Mouse (Mus musculus): ENCODE results near the gene Rps8.

Rps8 gene

DNA sequence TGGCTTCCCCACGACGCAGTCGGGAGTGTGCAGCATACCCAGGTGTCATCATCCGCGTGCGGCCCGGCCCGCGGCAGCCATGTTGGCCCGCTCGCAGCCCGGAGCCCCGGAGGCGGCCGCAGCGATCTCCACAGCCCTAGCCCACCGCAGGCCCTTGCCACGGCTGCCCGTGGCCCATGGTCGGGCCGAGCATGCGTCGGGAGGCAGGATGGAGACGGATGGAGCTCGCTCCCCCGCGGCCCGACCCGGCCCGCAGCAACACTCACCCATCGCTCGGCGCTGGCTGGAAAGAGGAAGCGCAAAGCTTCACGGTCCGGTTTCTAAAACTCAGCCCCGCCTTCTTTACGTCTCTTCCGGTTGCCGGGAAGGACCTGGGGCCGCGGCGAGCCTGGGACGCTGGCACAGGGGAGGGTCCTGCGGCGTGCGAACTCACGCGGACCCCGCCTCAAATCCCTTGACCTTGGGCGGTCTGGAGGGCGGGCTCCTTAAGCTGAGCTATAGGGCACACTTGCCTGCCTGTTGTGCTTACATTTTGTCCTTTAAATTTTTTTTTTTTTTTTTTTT lies at the start of gene Rps8:
TSS of gene Rps8 (minus strand) at position 452 of the 564 bp plus-strand sequence.
- under 1% methylated on average over 52 of the region's 52 CpGs for WGBS

DNA sequence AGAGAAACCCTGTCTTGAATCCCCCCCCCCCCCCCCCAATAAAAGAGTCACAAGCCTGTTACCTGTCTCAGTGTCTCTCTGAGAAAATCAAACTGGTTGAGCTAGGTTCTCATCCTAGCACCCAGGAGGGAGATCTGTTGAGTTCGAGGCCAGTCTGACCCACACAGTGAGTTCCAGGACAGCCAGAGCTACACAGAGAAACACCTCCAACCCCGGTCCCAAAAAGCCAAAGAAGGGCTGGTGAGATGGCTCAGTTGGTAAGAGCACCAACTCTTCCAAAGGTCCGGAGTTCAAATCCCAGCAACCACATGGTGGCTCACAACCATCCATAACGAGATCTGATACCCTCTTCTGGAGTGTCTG lies 46.9 kb upstream of the Rps8 start:
- 72% methylated on average over 4 of the region's 4 CpGs for WGBS

DNA sequence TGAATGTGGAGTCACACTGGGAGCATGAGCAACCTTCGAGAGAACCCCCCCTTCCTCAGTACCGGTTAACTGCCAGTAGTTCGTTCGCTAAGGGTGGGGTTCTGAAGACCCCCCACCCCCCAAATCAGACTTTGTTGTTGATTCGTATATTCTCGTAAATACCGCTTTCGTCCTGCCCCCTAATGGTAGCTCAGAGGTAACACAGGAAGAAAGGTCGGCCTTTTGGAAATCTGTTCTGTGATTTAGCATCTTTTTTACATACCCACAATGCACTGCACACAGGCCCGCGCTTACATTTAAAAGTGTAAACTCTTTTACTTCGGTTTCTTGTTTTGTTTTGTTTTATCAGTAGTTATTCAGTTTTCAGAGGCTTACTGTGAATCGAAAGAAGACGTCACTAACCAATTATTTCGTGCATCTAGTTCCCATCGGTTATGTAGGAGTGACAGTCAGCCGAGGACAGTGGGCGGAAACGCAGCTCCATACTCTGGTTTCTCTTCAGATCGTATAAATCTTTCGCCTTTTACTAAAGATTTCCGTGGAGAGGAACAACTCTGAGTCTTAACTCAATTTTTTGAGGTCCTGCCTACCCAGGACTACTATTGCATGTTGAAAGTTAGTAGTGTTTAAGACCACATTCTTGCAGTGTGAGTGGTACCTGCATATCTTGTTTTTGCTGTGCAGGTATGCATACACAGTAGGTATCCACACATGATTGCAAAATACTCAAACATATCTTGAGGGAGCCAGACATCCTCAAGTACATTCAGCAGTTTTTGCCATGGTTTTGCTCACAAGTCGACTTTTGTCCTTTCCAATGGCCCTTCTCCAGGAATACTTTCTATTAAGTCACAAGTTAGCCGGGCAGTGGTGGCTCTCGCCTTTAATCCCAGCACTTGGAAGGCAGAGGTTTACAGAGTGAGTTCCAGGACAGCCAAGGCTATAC lies 46.3 kb upstream of the Rps8 start:
- WGBS, result 2% methylated on average over 25 of the region's 25 CpGs

DNA sequence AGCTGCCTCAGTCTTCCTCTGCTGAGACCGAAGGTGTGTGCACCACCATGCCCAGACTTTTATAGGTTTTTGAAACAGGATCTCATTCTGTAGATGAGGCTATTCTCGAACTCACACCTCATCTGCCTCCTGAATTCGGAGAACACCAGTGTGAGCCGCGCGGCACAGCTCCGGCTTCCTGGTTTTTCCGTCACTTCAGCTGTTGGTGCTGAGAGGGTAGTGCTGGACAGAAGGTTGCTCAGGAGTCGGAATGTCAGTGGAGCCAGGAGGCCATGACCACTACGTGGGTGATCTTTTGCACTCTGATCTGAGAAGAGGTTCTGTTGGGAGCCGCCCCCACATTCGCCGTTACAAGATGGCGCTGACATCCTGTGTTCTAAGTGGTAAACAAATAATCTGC lies 35.8 kb upstream of the Rps8 start:
- WGBS, result 96% methylated on average over 14 of the region's 14 CpGs

DNA sequence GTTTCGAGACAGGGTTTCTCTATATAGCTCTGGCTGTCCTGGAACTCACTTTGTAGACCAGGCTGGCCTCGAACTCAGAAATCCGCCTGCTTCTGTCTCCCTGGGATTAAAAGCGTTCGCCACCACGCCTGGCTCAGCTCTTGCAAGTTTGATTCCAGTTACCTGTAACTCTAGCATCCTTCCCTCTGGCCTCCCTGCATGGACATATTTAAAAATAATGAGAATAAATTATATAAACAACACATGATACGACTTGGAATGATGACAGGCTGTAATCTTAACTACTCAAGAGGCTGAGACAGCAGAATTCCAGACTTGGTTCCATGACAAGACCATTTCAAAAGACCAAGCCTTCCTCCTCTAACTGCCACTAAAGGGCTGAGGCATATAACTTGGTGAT lies 34.6 kb upstream of the Rps8 start:
- 58% methylated on average over 7 of the region's 7 CpGs for WGBS

DNA sequence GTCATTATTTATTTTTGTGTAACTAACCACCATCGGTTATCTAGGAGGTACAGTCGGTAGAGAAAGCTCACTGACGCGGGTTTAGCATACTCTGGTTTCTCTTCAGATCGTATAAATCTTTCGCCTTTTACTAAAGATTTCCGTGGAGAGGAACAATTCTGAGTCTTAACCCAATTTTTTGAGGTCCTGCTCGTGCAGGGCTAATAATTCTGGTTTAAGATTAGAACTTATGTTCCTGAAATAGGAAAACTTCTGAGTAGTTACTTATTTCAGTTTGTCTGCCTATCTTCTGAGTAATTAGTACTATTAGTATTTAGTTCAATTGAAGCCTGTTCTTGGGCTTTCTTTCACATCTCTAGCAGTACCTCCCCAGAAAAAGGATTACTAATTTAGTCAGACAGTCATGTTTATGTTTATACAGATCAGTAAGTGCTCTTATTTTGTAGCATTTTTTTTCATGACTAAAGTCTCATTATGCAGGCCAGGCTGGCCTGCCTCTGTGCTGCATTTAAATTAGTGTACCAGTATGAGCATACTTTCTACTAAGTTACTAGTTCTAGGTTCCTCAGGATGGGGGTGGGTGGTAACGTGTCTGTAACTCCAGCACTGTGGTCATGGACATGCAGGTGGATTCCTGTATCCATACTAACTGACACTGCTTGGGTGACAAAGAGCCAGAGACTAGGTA lies 34.0 kb upstream of the Rps8 start:
- WGBS, result 2% methylated on average over 9 of the region's 9 CpGs

DNA sequence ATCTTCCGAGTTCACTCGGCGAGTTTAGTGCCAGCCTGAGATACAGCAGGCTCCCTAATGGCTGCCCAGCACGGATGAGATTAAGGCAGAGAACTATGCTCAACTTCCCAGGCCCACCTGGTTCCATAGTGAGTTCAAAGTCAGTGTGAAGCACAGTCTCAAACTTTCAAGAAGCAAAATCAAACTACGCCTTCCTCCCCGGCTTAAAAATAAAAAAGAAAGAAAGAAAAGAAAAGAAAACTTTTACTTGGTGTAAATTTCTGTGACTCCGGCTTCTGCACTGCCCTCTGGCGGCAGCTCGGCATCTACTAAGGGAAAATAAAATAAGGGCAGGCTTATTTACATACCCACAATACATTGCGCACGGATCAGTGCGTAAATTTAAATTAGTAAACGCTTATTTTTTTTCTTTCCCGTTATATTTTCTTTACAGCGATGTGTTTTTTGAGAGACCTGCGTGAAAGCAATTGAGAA lies 33.4 kb upstream of the Rps8 start:
- under 1% methylated on average over 16 of the region's 16 CpGs for WGBS

DNA sequence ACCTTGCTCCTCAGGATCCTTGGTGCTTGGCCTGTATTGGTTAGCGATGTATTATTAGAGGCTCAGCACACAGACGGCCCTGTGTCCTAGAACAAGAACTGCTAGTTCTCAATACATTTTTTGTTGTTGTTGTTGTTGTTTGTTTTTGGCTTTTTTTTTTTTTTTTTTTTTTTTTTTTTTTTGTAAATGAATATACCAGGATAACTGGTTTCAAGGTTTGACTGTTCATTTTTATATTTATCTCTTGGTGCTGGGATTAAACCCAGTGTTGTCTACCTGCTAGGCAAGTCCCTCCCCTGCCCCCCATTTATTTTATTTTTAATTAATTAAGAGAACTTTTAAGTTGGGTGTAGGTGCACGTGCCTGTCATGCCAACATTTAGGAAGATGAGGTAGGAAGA lies 32.9 kb upstream of the Rps8 start:
- whole genome bisulfite sequencing, result 54% methylated on average over 3 of the region's 3 CpGs

DNA sequence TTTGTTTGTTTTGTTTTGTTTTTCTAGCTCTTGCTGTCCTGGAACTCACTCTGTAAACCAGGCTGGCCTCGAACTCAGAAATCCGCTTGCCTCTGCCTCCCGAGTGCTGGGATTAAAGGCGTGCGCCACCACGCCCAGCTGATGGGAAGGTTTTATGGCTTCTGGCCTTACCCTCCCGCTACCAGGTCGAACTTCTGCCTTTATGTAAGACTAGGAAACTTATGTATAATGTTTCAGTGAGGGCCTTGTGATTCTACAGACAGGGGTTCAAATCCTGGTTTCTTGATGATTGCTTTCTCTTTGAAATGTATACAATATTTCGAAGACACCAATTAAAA lies 26.7 kb upstream of the Rps8 start:
- 9% methylated on average over 9 of the region's 9 CpGs for WGBS

DNA sequence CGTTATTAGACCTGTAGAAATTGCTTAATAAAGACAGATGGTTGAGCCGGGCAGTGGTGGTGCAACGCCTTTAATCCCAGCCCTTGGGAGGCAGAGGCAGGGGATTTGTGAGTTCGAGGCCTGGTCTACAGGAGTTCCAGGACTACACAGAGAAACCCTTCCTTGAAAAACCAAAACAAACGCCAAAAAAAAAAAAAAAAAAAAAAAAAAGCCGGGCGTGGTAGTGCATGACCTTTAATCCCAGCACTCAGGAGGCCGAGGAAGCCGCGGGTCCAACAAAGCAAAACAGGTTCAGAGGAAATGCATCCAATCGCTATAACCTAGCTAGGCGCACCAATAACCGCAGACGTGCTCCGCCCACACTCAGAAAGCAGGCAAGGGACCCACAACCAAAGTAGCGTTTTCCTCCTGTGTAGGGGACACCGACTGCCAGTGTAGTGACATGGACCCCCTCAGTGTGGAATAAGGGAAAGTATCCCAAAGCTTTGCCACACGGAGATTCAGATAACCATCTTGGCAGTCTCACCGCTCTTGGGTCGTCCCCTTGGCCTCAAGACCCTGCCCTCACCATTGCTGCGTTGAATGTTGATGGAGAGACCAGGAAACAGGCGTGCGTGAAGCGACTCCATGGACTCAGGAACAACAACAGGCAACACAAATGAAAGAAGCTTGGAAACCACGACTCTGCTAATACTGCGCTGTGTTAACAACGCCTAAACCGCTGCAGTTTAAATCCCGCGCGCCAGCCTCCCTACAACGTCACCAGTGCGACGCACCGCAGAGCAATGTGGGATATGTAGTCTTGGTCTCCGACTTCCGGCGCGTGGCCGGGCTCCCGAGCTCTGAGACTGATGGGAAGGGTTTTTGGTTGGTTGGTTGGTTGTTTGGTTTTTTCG lies 26.1 kb upstream of the Rps8 start, which contains the start of gene Kif2c:
TSS of gene Kif2c (minus strand) at position 777 of the 896 bp plus-strand sequence.
- WGBS, result under 1% methylated on average over 42 of the region's 42 CpGs

DNA sequence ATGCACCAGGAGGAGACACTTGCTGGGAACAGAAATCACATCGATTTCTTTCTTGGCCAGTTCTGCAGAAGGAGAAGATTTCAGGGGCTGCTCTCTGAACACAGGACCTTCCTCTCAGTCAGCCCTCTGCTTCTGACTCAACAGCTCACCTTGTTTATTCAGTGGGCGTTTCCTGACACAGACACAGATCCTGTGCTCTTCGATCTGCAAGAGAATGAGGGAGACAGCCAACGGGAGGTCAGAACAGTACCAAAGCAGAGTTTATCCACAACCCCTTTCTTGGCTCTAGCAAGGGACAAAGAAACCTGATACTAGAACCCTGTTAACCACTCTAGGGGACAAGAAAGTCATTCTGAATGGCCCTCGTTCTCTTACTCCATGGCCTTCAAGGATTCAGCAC lies 13.9 kb upstream of the Rps8 start:
- 89% methylated on average over 5 of the region's 5 CpGs for WGBS

DNA sequence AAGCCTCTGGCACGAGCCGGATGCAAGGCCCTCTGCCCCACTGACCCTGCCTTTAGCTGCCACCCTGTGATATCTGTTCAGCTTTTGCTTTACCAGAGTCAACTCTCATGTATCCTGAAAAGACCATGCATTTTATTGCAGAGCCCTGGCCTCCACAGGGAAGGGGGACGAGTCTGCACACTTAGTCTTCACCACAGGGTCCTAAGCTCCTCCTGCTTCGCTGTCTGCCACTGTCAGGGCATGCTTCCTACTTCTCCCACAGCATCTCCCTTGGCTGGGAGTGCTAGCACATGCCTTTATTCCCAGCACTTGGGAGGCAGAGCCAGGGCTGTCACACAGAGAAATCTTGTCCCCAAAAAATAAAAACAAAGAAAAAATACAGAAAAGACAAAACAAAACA lies 5.1 kb upstream of the Rps8 start:
- WGBS, result 74% methylated on average over 4 of the region's 4 CpGs

DNA sequence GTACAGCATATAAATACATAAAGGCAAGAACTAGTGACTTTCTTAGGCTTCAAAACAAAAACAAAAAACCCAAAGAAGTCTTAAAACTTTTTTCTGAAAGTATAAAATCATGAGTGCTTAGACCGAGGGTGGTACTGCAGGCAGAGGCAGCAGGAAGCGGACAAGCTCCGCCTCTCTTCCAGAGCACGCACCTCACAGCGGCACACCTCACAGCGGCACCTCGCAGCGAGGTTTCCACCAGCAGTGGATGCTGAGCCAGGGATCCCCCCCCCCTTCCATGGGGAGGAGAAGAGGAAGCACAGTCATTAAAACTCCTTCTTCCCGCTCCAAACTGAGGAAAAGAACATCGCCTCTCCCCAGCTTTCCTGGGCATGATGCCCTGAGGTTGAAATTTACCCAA lies 3.6 kb upstream of the Rps8 start:
- WGBS, result 73% methylated on average over 10 of the region's 10 CpGs

DNA sequence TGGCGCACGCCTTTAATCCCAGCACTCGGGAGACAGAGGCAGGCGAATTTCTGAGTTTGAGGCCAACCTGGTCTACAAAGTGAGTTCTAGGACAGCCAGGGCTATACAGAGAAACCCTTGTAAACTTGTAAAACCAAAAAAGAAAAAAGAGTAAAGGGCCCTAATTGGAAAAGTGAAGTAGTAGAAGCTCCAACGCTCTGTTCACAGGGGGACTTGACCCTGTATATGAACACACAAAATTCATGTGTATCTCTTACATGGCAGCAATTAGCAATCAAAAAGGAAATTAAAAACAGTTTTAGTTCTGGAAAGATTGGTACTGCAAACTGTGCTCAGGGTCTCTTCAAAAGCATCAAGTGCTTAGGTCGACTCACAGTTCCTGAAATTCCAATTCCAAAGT lies 329 bp upstream of the Rps8 start:
- WGBS, result 26% methylated on average over 6 of the region's 6 CpGs

DNA sequence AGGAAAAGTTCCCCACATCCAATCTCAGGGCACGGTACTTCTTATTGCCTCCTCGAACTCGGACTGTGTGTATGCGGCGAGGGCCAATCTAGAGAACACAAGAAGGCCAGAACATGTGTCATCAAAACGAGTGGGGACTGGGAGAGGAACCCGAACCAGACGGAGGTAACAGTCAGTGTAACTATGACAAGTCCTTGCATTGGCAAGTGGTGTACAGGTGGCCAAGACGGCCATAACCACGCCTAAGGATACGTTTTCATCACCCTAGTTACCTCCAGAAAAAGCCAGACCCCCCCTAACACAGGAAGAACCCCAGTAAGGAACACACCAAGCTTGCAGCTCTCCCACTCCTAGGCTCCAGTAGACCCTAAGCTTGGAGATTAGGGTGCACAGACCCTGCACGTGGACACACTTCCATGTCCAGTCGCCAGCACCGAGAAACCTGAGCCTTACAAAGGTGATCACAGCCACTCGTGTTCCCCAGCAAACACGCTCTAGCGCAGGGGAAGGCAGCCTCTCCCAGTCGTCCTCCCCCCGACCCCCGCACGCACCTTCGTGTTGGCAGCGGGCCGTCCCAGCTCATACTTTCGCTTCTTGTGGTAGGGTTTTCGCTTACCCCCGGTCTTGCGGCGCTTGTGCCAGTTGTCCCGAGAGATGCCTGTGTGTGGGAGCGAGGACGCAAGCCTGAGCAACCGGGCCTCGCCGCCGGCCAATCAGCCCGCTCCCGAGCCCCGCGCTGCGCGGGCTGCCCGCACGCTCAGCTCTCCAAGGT lies 837 bp downstream of the Rps8 start:
- WGBS, result 1% methylated on average over 44 of the region's 44 CpGs

DNA sequence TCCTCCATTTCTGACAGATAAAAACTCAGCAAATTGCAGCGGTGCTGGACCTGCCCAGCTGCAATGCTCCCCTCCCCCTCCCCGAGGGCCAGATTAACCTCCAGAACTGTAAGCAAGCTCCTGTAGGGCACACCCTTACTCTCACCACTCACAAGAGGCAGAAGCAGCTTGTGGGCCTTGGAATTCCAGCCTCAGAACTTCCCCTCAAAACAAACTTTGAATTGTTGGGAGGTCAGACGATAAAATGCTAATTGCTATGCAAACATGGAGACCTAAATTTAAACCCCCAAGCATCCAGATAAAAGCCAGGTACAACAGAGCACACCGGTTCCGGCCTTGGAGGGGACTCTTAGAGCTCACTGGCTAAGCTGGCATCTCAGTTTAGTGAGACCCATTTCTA lies 3.3 kb downstream of the Rps8 start:
- WGBS, result 75% methylated on average over 5 of the region's 5 CpGs

DNA sequence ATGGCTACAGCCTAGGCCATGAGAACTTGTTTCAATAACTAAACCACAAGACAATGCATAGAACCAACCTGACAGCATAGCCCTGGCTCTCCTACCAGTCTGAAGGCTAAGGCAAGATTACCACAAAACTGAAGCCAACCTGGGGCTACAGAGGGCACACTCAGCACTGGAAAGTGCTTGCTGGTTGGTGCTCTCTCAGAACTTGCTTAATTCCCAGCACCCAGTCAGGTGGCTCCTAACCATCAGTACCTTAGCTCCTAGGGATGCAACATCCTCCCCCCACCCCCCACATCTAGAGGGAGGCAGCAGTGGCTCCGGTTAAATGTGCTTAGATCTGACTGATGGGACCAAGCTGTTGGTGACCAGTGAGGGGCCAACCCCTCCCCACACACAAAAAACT lies 4.6 kb downstream of the Rps8 start:
- 70% methylated on average over 1 of the region's 1 CpGs for WGBS

DNA sequence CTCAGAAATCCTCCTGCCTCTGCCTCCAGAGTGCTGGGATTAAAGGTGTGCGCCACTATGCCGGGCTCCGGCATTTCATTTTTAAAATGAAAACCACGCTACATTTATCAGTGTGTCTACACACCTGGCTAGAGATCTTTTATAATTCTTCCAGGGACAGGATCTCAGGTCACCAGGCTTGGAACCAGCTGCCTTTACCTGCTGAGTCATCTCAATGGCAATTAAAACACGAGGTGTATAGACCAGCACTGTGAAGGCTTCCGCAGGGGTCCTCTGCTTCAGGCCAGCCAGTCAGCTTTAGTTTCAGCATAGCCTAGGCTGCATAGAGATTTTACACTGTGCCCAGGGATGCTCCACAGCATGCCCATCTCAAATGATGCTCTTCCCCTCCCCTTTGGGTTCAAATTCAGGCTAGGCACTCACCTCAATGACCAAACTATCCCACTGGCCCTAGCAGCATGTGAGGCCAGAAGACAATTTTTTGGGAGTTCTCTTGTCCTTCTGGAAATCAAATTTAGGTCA lies 5.8 kb downstream of the Rps8 start:
- 85% methylated on average over 6 of the region's 6 CpGs for WGBS

DNA sequence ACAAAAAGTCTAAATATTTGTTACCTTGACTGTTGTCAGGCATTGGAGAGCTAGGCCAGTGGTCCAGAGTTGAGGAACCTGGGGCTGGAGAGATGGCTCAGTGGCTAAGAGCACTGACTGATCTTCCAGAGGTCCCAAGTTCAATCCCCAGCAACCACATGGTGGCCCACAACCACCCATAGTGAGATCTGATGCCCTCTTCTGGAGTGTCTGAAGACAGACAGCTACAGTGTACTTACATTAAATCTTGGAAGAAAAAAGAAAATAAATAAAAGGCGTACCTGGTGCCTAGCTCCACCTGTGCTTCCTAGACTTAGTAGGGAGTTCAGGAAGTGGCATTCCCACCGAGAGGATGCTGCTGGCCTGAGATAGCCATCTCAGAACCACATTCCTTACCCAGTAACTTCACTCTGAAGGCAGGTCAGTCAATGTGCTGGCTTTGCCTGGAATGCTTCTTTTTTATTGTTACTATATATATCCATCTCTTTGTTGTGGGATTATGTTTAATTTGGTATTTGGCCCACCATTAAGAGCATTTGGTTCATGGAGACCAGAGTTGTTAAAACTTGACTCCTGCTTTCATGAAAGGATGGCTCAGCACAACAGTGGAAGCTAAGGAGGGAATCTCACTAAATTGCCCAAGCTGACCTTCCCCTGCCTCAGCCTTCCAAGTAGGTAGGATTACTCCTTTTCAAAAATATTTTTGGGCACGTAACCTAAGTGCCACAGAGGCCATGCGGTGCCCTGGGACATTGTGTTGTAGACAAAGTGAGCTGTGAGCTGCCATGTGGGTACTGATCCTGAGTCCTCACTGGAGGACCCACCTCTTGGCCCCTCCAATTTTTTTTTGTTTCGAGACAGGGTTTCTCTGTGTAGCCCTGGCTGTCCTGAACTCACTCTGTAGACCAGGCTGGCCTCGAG lies 6.5 kb downstream of the Rps8 start:
- 79% methylated on average over 6 of the region's 6 CpGs for WGBS

DNA sequence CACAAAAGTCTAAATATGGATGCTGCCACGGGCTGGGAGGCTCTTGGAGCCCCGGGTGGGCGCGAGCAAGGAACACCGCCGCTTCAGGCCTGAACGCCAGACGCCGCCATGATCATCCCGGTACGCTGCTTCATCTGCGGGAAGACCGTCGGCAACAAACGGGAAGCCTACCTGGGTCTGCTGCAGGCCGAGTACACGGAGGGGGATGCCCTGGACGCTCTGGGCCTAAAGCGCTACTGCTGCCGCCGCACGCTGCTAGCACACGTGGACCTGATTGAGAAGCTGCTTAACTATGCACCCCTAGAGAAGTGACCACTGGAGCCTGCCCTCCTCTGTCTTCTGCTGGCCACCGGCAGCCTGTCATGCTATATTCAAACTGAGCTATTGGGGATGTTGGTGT lies 7.2 kb downstream of the Rps8 start:
- WGBS, result 69% methylated on average over 24 of the region's 24 CpGs

All from cerebral cortex, adult 2 months (tissue).